Mouse (Mus musculus) stomach, embryonic 16.5 days (tissue): Measurements from ENCODE around the gene Taf3. TPM values are rescaled to one million over a fixed set of nuclear protein-coding genes. Genes with fewer than 3 reads are reported as not detected.

ENCODE experiments used
- ATAC-seq: fragments of 200-750 bp; cut with Nextera tagmentation; 2 replicates; pipeline ENCODE4 v1.8.0; 2017; ENCODE audit warnings: moderate number of reproducible peaks, moderate TSS enrichment; ENCODE audit not compliant: insufficient read depth, low FRiP score
- H3K27ac ChIP-seq: fragments of 300-500 bp; sonication (generic); 2 replicates; pipeline ENCODE4 v1.5.1; 2014; ENCODE audit warnings: low read length
- H3K27me3 ChIP-seq: fragments of 300-500 bp; sonication (generic); 2 replicates; pipeline ENCODE4 v1.6.1; 2014; ENCODE audit warnings: low read length, control low read depth, mixed read lengths; ENCODE audit not compliant: control insufficient read depth, insufficient read depth
- H3K36me3 ChIP-seq: fragments of 300-500 bp; sonication (generic); 2 replicates; pipeline ENCODE4 v1.6.1; 2014; ENCODE audit warnings: low read length; ENCODE audit not compliant: control insufficient read depth, insufficient read depth
- H3K4me1 ChIP-seq: fragments of 300-500 bp; sonication (generic); 2 replicates; pipeline ENCODE4 v1.6.1; 2014; ENCODE audit warnings: low read length, control low read depth, mixed read lengths; ENCODE audit not compliant: control insufficient read depth, insufficient read depth
- H3K4me2 ChIP-seq: fragments of 300-500 bp; sonication (generic); 2 replicates; pipeline ENCODE4 v1.6.1; 2014; ENCODE audit warnings: low read depth, low read length, mixed read lengths
- H3K4me3 ChIP-seq: fragments of 300-500 bp; sonication (generic); replicated peaks from 2 replicates; pipeline ENCODE4 v1.5.1; 2014; ENCODE audit warnings: mild to moderate bottlenecking, low read length
- H3K9ac ChIP-seq: fragments of 300-500 bp; sonication (generic); 2 replicates; pipeline ENCODE4 v1.6.1; 2014; ENCODE audit warnings: low read length
- H3K9me3 ChIP-seq: fragments of 300-500 bp; sonication (generic); replicated peaks from 2 replicates; pipeline ENCODE4 v1.6.1; 2016; ENCODE audit warnings: low read length, control low read depth; ENCODE audit not compliant: control insufficient read depth
- WGBS: fragments of 180-500 bp; shearing (Covaris S2); extraction: QIAGEN DNeasy Blood & Tissue Kit; methylation state at CpG from one replicate; pipeline ENCODE4 v1.1.7; 2014; 5-methylcytosine and 5-hydroxymethylcytosine counted together
- polyA plus RNA-seq: library from polyadenylated mRNA; unstranded; fragments of >200 nt; fragmentation: Nextera tagmentation; extraction: Ambion mirVana; gene quantifications from 2 replicates; pipeline ENCODE4 v1.2.1, GENCODE M21; 2015

The Taf3 gene
- polyA plus RNA-seq, 1 experiment from 2014 or later = 9.8 TPM

DNA sequence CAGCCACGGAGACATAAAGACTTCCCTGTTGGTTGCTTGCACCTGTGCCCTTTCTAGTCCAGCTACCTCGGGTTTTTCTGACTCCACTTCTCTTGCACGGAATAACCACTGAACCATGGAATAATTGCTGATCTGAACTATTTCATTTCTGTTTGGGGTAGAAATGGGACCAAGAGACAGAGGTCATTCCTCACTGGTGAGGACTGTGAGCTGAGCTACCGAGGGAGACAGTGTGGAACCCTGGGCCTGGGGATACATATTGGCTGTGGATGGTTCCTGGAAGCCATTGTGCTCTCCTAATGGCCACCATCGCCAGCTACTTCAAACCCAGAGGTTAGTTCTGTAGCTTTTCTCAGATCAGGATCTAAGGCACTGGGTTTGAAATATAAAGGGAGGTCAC, 157.5 kb downstream of the Taf3 start:
- no peak for ATAC-seq
- 4% methylated on average over 5 of the region's 5 CpGs for WGBS
- peaks cover 3% of the 10 kb centered on the region; the same call in 1 of the 2 replicates for H3K4me1 ChIP-seq
- no peaks in the 10 kb centered on the region for H3K9me3 ChIP-seq
- no peak overlapping the region for H3K9ac ChIP-seq
- H3K36me3 ChIP-seq = no peaks in the 10 kb centered on the region
- H3K4me2 ChIP-seq = no peak overlapping the region
- H3K27me3 ChIP-seq = peaks cover 84% of the 10 kb centered on the region
- no peak overlapping the region for H3K27ac ChIP-seq
- no peak overlapping the region for H3K4me3 ChIP-seq

DNA sequence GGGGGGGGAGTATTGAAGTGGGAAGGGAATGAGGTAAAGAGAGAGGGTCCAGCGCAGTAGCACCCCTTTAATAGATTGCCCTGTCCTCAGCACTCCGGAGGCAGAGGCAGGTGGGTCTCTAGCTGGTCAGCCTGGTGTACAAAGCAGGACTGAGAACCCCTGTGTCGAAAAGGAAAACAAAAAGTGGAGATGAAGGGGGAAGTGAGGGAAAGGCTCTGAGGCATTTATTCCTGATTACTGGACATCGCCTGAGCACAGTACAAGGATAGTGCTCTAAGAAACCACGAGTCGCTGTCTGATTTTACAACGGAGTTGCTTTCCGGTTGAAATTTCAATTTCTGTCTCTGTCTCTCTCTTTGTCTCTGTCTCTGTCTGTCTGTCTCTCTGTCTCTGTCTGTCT, 158.1 kb downstream of the Taf3 start:
- no peak for ATAC-seq
- Histone ChIP-seq H3K9ac (no peak overlapping the region), H3K4me2 (no peak overlapping the region), H3K36me3 (no peaks in the 10 kb centered on the region), H3K4me3 (no peak overlapping the region), H3K27me3 (peaks cover 84% of the 10 kb centered on the region), H3K9me3 (no peaks in the 10 kb centered on the region), H3K4me1 (peaks cover 3% of the 10 kb centered on the region; the same call in 1 of the 2 replicates), H3K27ac (no peak overlapping the region)
- WGBS = 7% methylated on average over 8 of the region's 8 CpGs

DNA sequence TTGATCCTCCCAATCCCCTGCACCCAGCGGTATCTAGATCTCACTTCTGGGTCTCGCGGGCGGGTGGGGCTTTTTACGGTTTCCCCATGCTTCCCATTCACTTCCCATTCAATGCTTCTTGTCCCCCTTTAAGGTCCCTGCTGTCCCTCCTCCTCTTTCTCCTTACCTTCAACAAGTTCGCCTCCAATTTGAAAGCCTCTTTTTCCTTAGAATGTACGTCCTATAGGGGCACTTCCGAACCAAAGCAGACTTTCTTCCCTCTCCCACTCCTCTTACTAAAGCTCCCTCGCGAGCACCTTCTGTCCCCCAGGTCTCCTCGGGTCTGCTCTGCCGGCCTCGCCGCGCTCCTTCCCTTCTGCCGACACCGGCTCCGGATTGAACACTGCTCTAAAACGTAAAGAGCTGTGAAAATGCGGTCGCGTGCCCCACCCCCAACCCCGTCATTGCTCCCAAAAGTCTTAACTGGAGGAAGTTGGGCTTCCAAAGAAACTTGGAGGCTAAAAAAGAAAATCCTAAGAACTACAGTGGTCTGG, 158.7 kb downstream of the Taf3 start, which contains the start of gene Gata3:
TSS of gene Gata3 (minus strand) at position 384 of the 533 bp plus-strand sequence.
- WGBS = under 1% methylated on average over 23 of the region's 23 CpGs
- H3K27ac ChIP-seq = no peak within 1 kb of the TSS
- H3K4me3 ChIP-seq = peak within 1 kb of the TSS; percentile 29
- H3K4me1 ChIP-seq = peaks cover 3% of the 10 kb centered on the region; the same call in 1 of the 2 replicates
- no peak within 1 kb of the TSS for H3K9ac ChIP-seq
- H3K9me3 ChIP-seq = no peaks in the 10 kb centered on the region
- ATAC-seq = no peak
- H3K4me2 ChIP-seq = peak within 1 kb of the TSS; percentile 43
- no peaks in the 10 kb centered on the region for H3K36me3 ChIP-seq
- peaks cover 86% of the 10 kb centered on the region for H3K27me3 ChIP-seq

DNA sequence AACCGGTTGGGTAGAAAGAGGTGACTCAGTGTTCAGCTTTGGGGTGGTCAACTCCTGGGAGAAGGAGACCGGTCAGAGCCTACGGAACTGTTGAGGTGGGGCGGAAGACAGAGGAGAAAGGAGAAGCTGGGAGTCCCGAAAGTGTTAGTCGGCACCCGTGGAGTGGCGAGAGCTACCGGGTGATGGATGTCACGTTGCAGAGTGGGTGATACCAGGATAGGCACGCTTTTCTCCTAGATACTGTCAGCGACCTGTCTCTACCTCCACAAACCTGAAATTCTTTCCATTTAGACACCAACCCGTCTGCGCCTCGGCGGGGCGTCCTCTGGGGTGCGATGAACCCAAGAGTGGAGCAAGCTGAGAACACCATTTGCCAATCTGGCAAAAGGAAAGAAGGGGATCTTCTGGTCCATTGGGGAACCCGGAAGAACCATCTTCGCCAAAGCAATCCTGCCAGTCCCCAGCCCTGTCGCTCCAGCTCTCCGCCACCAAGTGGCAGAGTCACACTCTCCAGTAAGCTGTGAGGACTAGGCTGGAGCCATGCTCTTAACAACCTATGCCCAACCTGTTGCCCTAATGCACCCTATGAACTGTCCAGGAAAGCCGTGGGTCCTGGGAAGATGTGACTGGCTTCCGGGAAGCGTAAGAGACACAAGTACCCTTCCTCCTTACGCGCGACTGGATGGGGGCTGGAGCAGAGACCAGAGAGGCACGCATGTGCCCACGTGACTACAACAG, 159.3 kb downstream of the Taf3 start, which contains the start of gene 9230102O04Rik:
TSS of gene 9230102O04Rik (minus strand) at position 628 of the 738 bp plus-strand sequence.
- H3K9me3 ChIP-seq = no peaks in the 10 kb centered on the region
- H3K4me3 ChIP-seq = peak within 1 kb of the TSS; percentile 29
- H3K9ac ChIP-seq = no peak within 1 kb of the TSS
- under 1% methylated on average over 30 of the region's 30 CpGs for WGBS
- no peaks in the 10 kb centered on the region for H3K36me3 ChIP-seq
- H3K4me2 ChIP-seq = peak within 1 kb of the TSS; percentile 43
- peak; percentile 83; the same call in 1 of the 2 replicates for ATAC-seq
- H3K4me1 ChIP-seq = peaks cover 3% of the 10 kb centered on the region; the same call in 1 of the 2 replicates
- no peak within 1 kb of the TSS for H3K27ac ChIP-seq
- H3K27me3 ChIP-seq = peaks cover 84% of the 10 kb centered on the region

DNA sequence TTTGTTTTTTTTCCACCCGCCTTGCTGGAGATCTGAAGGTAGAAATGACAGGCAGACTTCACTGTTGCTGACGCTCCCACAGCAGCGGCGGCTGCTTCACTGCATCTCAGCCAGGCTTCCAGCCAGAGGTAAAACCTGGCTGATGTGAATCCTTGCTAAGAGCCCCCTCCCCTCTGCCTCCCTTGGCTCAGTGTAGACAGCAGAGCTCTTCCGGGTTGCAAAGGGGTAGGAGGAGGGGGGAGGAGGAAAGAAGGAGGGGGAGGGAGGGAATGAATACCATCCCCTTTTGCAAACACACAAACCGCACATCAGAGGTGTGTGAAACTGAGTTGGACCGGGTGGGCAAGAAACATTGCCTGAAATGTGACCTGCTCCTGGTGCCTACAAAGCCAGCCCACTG, 160.8 kb downstream of the Taf3 start:
- WGBS = 0% methylated on average over 7 of the region's 7 CpGs
- Histone ChIP-seq H3K9ac (no peak overlapping the region), H3K4me2 (no peak overlapping the region), H3K4me1 (peaks cover 3% of the 10 kb centered on the region; the same call in 1 of the 2 replicates), H3K9me3 (no peaks in the 10 kb centered on the region), H3K27me3 (peaks cover 81% of the 10 kb centered on the region), H3K4me3 (no peak overlapping the region), H3K36me3 (no peaks in the 10 kb centered on the region), H3K27ac (no peak overlapping the region)
- ATAC-seq = no peak

DNA sequence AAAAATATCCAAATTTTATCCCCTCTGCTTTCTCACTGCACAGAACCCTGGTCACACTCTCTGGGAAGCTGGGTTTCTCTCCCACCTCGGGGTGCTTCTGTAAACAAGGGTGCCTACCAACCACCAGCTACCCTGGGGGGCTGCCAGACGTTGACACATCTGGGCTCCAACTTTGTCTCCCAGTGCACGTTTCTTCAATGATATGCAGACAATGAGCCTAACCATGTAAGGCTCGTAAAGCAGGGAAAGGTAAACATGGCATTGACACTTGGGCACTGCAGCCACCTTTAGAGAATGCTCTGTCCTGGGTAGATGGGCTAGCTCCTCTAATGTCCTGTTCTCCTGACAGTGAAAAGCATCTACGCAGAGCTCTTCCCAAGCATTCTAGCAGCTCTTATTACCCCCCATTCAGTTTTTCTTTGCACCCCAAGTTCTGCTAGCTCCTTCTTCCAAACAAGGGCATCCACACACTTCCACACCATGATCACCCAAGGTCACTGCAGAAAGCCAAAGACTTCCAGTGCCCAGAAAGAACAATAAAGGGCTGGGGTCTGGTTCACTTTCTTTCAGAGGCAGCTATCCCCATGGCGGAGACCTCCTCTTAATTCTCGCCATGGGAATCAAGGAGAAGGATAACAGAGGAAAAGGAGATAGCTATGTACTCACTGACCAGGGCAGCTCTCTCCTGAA, 161.3 kb downstream of the Taf3 start:
- no peak for ATAC-seq
- WGBS = 5% methylated on average over 7 of the region's 7 CpGs
- no peak overlapping the region for H3K4me3 ChIP-seq
- H3K27me3 ChIP-seq = peaks cover 81% of the 10 kb centered on the region
- no peaks in the 10 kb centered on the region for H3K36me3 ChIP-seq
- peaks cover 5% of the 10 kb centered on the region; the same call in 1 of the 2 replicates for H3K4me1 ChIP-seq
- no peak overlapping the region for H3K27ac ChIP-seq
- H3K4me2 ChIP-seq = no peak overlapping the region
- no peak overlapping the region for H3K9ac ChIP-seq
- no peaks in the 10 kb centered on the region for H3K9me3 ChIP-seq

DNA sequence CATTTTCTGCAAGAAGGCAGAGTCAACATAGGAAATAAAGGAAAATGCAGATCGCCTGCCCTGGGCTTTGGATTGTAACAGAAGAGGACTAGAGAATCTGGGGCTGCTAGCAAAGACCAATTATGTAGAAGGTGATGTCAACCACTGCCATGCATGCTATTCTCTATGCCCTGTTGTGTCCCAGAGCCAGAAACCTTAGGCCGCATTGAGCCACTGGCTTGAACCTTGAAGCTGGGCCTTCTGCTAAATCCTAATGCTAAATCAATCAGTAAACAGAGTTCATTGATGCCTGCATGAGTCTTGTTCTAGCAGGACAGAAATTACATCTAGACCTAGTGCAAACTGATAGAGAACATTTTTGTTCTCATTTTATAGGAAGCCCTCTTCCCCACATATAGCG, 162.4 kb downstream of the Taf3 start:
- WGBS = 23% methylated on average over 3 of the region's 3 CpGs
- Histone ChIP-seq H3K27me3 (peaks cover 84% of the 10 kb centered on the region), H3K9me3 (no peaks in the 10 kb centered on the region), H3K4me2 (no peak overlapping the region), H3K4me3 (no peak overlapping the region), H3K4me1 (peaks cover 10% of the 10 kb centered on the region; the same call in 1 of the 2 replicates), H3K36me3 (no peaks in the 10 kb centered on the region), H3K27ac (no peak overlapping the region), H3K9ac (no peak overlapping the region)
- ATAC-seq = no peak

DNA sequence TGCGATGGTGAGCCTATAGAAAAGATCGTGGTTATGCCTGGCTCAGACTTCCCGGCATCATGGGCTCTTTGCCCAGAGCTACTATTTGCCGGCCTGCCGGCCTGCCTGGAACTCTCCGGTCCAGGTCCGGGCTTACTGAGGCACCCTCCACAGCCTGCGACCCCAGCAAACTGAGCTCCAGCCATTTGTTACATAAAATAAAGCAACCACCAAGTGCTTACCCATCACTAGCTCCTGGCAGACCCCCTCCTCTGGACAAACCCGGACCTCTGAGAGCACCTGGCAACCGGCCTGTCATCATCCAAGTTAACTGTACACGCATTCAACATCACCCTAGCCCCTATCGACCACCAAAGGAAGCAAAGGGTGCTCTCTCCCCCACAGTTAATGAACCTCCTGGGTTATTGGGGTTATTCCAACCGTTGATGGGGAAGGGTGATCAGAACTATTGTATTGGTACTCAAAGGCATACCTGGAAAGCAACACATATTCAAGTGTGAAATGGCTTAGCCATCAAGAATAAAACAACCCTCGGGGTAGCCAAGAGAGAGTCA, 163.1 kb downstream of the Taf3 start:
- Histone ChIP-seq H3K27ac (no peak overlapping the region), H3K9ac (no peak overlapping the region), H3K36me3 (no peaks in the 10 kb centered on the region), H3K4me2 (no peak overlapping the region), H3K9me3 (no peaks in the 10 kb centered on the region), H3K4me1 (peaks cover 13% of the 10 kb centered on the region), H3K27me3 (peaks cover 86% of the 10 kb centered on the region), H3K4me3 (no peak overlapping the region)
- ATAC-seq = no peak
- 9% methylated on average over 14 of the region's 14 CpGs for WGBS
